Mouse (Mus musculus): Measurements from ENCODE around the gene Brf1. TPM values are rescaled to one million over a fixed set of nuclear protein-coding genes. Genes with fewer than 3 reads are reported as not detected.

Brf1 gene
- total RNA-seq, 1 experiment from 2014 or later: 58.6 TPM

GRCm38 (mm10) chr12:112928401-112929241, 71.9 kb downstream of the Brf1 start:
- no peak for ATAC-seq (replicated peaks in 1 of 2; ENCODE audit: insufficient read depth in 1 of 2, low FRiP score in 2 of 2, low TSS enrichment in 1 of 2, low read depth in 1 of 2, poor library complexity in 2 of 2, severe bottlenecking in 2 of 2)

GRCm38 (mm10) chr12:112927265-112927664, 73.2 kb downstream of the Brf1 start:
- no peak for ATAC-seq (replicated peaks in 1 of 2; ENCODE audit: insufficient read depth in 1 of 2, low FRiP score in 2 of 2, low TSS enrichment in 1 of 2, low read depth in 1 of 2, poor library complexity in 2 of 2, severe bottlenecking in 2 of 2)

GRCm38 (mm10) chr12:112925950-112926349, 74.6 kb downstream of the Brf1 start:
- ATAC-seq (replicated peaks in 1 of 2; ENCODE audit: insufficient read depth in 1 of 2, low FRiP score in 2 of 2, low TSS enrichment in 1 of 2, low read depth in 1 of 2, poor library complexity in 2 of 2, severe bottlenecking in 2 of 2): no peak

GRCm38 (mm10) chr12:112922541-112922940, 78.0 kb downstream of the Brf1 start:
- peak; percentile 31 to 33; a peak in 2 of 4 replicates for ATAC-seq (replicated peaks in 1 of 2; ENCODE audit: insufficient read depth in 1 of 2, low FRiP score in 2 of 2, low TSS enrichment in 1 of 2, low read depth in 1 of 2, poor library complexity in 2 of 2, severe bottlenecking in 2 of 2)

GRCm38 (mm10) chr12:112921518-112921917, 79.0 kb downstream of the Brf1 start:
- ATAC-seq (replicated peaks in 1 of 2; ENCODE audit: insufficient read depth in 1 of 2, low FRiP score in 2 of 2, low TSS enrichment in 1 of 2, low read depth in 1 of 2, poor library complexity in 2 of 2, severe bottlenecking in 2 of 2): no peak

- peak; percentile 8 to 15; a peak in 2 of 4 replicates for ATAC-seq (replicated peaks in 1 of 2; ENCODE audit: insufficient read depth in 1 of 2, low FRiP score in 2 of 2, low TSS enrichment in 1 of 2, low read depth in 1 of 2, poor library complexity in 2 of 2, severe bottlenecking in 2 of 2)
Measured at GRCm38 (mm10) chr12:112917906-112918305, 82.6 kb downstream of the Brf1 start.

GRCm38 (mm10) chr12:112917486-112917885, 83.0 kb downstream of the Brf1 start:
- ATAC-seq (replicated peaks in 1 of 2; ENCODE audit: insufficient read depth in 1 of 2, low FRiP score in 2 of 2, low TSS enrichment in 1 of 2, low read depth in 1 of 2, poor library complexity in 2 of 2, severe bottlenecking in 2 of 2): peak; percentile 75 to 80

- ATAC-seq (replicated peaks in 1 of 2; ENCODE audit: insufficient read depth in 1 of 2, low FRiP score in 2 of 2, low TSS enrichment in 1 of 2, low read depth in 1 of 2, poor library complexity in 2 of 2, severe bottlenecking in 2 of 2): no peak
Measured at GRCm38 (mm10) chr12:112916698-112917400, 83.7 kb downstream of the Brf1 start.

GRCm38 (mm10) chr12:112915587-112915986, 84.9 kb downstream of the Brf1 start:
- ATAC-seq (replicated peaks in 1 of 2; ENCODE audit: insufficient read depth in 1 of 2, low FRiP score in 2 of 2, low TSS enrichment in 1 of 2, low read depth in 1 of 2, poor library complexity in 2 of 2, severe bottlenecking in 2 of 2): no peak

- ATAC-seq (replicated peaks in 1 of 2; ENCODE audit: insufficient read depth in 1 of 2, low FRiP score in 2 of 2, low TSS enrichment in 1 of 2, low read depth in 1 of 2, poor library complexity in 2 of 2, severe bottlenecking in 2 of 2): peak in 1 of 2 experiments; percentile 15; a peak in 1 of 4 replicates
Measured at GRCm38 (mm10) chr12:112914527-112914926, 86.0 kb downstream of the Brf1 start.

- ATAC-seq (replicated peaks in 1 of 2; ENCODE audit: insufficient read depth in 1 of 2, low FRiP score in 2 of 2, low TSS enrichment in 1 of 2, low read depth in 1 of 2, poor library complexity in 2 of 2, severe bottlenecking in 2 of 2): no peak
Measured at GRCm38 (mm10) chr12:112912951-112913745, 87.4 kb downstream of the Brf1 start.

- ATAC-seq (replicated peaks in 1 of 2; ENCODE audit: insufficient read depth in 1 of 2, low FRiP score in 2 of 2, low TSS enrichment in 1 of 2, low read depth in 1 of 2, poor library complexity in 2 of 2, severe bottlenecking in 2 of 2): no peak
Measured at GRCm38 (mm10) chr12:112911701-112912100, 88.8 kb downstream of the Brf1 start.

Other genes starting within 250 kb of the Brf1 start
- 3.1 and 13.6 TPM in 2 replicates for gene Pld4, start 240.0 kb downstream of the Brf1 start, total RNA-seq (2017)
- 0.45 TPM in 1 of 2 replicates, not detected in the other for gene Ahnak2, start 198.0 kb downstream of the Brf1 start, total RNA-seq (2017)
- 0.75 and 2.0 TPM in 2 replicates for gene Clba1, start 191.8 kb downstream of the Brf1 start, total RNA-seq (2017)
- 51.3 and 54.0 TPM in 2 replicates for gene Cdca4, start 171.3 kb downstream of the Brf1 start, total RNA-seq (2017)
- gene Gpr132, start 132.5 kb downstream of the Brf1 start, total RNA-seq (2017): 14.8 and 15.9 TPM in 2 replicates
- gene Jag2, start 70.9 kb downstream of the Brf1 start, total RNA-seq (2017): 17.8 and 28.7 TPM in 2 replicates
- gene Nudt14, start 58.6 kb downstream of the Brf1 start, total RNA-seq (2017): 17.9 and 21.9 TPM in 2 replicates
- gene Btbd6, start 24.2 kb downstream of the Brf1 start, total RNA-seq (2017): 6.0 and 7.8 TPM in 2 replicates
- gene Pacs2, start 13.8 kb upstream of the Brf1 start, total RNA-seq (2017): 12.9 and 14.5 TPM in 2 replicates
- 0.38 TPM in 1 of 2 replicates, not detected in the other for gene Tex22, start 73.8 kb upstream of the Brf1 start, total RNA-seq (2017)
- gene Mta1, start 97.6 kb upstream of the Brf1 start, total RNA-seq (2017): 39.8 and 42.2 TPM in 2 replicates
- gene Crip2, start 139.5 kb upstream of the Brf1 start, total RNA-seq (2017): 0.40 TPM in 1 of 2 replicates, not detected in the other
- 222 and 411 TPM in 2 replicates for gene Crip1, start 145.6 kb upstream of the Brf1 start, total RNA-seq (2017)
- gene Tedc1, start 155.7 kb upstream of the Brf1 start, total RNA-seq (2017): 8.8 and 18.8 TPM in 2 replicates
- 2.3 and 2.4 TPM in 2 replicates for gene Tmem121, start 185.2 kb upstream of the Brf1 start, total RNA-seq (2017)

Measured in hematopoietic stem cell, adult 5-6 weeks (primary cell).